Mouse (Mus musculus): ENCODE results near the gene Rasal2. TPM values are rescaled to one million over a fixed set of nuclear protein-coding genes. Genes with fewer than 3 reads are reported as not detected.
A peak's percentile ranks its signal among the peaks of the same experiment; 100 is the strongest.

The Rasal2 gene
- polyA plus RNA-seq, 1 experiment from 2014 or later = 6.9 TPM

GRCm38 (mm10) chr1:157443026-157443722 lies 30.8 kb upstream of the Rasal2 start:
- no peak for ATAC-seq (ENCODE audit: low FRiP score, low TSS enrichment)
- no peaks in the 10 kb centered on the region for H3K36me3 ChIP-seq (ENCODE audit: insufficient read depth, low read length)
- peak overlapping the region; percentile 27; the same call in 1 of the 2 replicates for H3K4me2 ChIP-seq (replicated peaks; ENCODE audit: low read depth, low read length)
- H3K27me3 ChIP-seq (ENCODE audit: insufficient read depth, low read length) = no peaks in the 10 kb centered on the region
- no peak overlapping the region for H3K4me3 ChIP-seq (ENCODE audit: low read length)
- WGBS = 28% methylated on average over 14 of the region's 14 CpGs
- H3K9ac ChIP-seq (replicated peaks; ENCODE audit: low read length) = peak overlapping the region; percentile 40; the same call in 1 of the 2 replicates
- peaks cover 3% of the 10 kb centered on the region; the same call in 1 of the 2 replicates for H3K4me1 ChIP-seq (ENCODE audit: insufficient read depth, low read length)
- H3K9me3 ChIP-seq (ENCODE audit: low read length) = no peaks in the 10 kb centered on the region
- H3K27ac ChIP-seq (ENCODE audit: low read length) = peak overlapping the region; percentile 72

- Histone ChIP-seq H3K36me3 (ENCODE audit: insufficient read depth, low read length) (no peaks in the 10 kb centered on the region), H3K4me2 (replicated peaks; ENCODE audit: low read depth, low read length) (peak overlapping the region; percentile 27), H3K9me3 (ENCODE audit: low read length) (no peaks in the 10 kb centered on the region), H3K4me3 (ENCODE audit: low read length) (no peak overlapping the region), H3K9ac (replicated peaks; ENCODE audit: low read length) (no peak overlapping the region), H3K27ac (ENCODE audit: low read length) (no peak overlapping the region), H3K4me1 (ENCODE audit: insufficient read depth, low read length) (peaks cover 3% of the 10 kb centered on the region; the same call in 1 of the 2 replicates), H3K27me3 (ENCODE audit: insufficient read depth, low read length) (no peaks in the 10 kb centered on the region)
- 12% methylated on average over 14 of the region's 14 CpGs for WGBS
- no peak for ATAC-seq (ENCODE audit: low FRiP score, low TSS enrichment)
Measured at GRCm38 (mm10) chr1:157439973-157440641, 27.7 kb upstream of the Rasal2 start.

DNA sequence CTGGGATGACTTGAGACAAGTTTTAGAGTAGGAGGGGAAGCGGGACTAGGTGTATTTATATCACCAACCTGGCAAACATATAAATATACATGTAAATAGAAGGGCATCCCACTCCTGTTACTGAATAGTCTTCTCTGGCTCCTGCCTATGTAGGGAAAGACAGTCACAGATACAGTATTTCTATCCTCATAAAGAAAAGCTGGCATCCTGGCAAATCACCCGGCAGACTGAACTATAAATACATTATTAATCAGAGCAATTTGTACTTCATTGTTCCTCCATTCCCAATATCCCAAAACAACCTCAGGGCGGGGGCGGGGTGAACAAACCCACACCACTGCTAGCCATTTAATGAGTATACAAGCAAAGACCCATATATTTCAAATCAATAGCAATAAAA lies 26.7 kb upstream of the Rasal2 start:
- Histone ChIP-seq H3K27ac (ENCODE audit: low read length) (no peak overlapping the region), H3K36me3 (ENCODE audit: insufficient read depth, low read length) (no peaks in the 10 kb centered on the region), H3K4me3 (ENCODE audit: low read length) (no peak overlapping the region), H3K27me3 (ENCODE audit: insufficient read depth, low read length) (no peaks in the 10 kb centered on the region), H3K9me3 (ENCODE audit: low read length) (no peaks in the 10 kb centered on the region), H3K9ac (replicated peaks; ENCODE audit: low read length) (no peak overlapping the region), H3K4me1 (ENCODE audit: insufficient read depth, low read length) (peaks cover 3% of the 10 kb centered on the region; the same call in 1 of the 2 replicates), H3K4me2 (replicated peaks; ENCODE audit: low read depth, low read length) (no peak overlapping the region)
- no peak for ATAC-seq (ENCODE audit: low FRiP score, low TSS enrichment)
- 85% methylated on average over 4 of the region's 4 CpGs for WGBS

DNA sequence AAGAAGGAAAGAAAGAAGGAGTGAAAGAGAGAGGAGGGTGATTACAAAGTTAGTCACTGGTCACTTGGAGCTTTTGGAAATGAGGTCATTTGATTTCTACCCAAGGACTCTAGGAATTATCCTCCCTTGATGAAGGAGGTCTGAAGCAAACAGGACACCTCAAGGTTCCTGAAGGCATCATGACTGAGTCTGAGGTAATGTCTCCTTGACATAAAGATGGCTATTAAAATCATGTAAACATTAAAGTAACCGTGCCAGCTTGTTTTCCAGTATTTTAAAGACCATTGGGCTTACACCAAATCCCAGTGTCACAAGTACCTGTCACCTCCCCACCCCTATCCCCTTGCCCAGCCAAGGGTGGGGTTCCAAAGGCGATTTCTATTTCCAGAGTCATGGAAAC lies 25.9 kb upstream of the Rasal2 start:
- no peaks in the 10 kb centered on the region for H3K9me3 ChIP-seq (ENCODE audit: low read length)
- WGBS = 89% methylated on average over 2 of the region's 2 CpGs
- no peaks in the 10 kb centered on the region for H3K27me3 ChIP-seq (ENCODE audit: insufficient read depth, low read length)
- H3K4me2 ChIP-seq (replicated peaks; ENCODE audit: low read depth, low read length) = no peak overlapping the region
- ATAC-seq (ENCODE audit: low FRiP score, low TSS enrichment) = no peak
- no peak overlapping the region for H3K27ac ChIP-seq (ENCODE audit: low read length)
- no peaks in the 10 kb centered on the region for H3K36me3 ChIP-seq (ENCODE audit: insufficient read depth, low read length)
- no peak overlapping the region for H3K9ac ChIP-seq (replicated peaks; ENCODE audit: low read length)
- H3K4me1 ChIP-seq (ENCODE audit: insufficient read depth, low read length) = peaks cover 3% of the 10 kb centered on the region; the same call in 1 of the 2 replicates
- H3K4me3 ChIP-seq (ENCODE audit: low read length) = no peak overlapping the region

- H3K9ac ChIP-seq (replicated peaks; ENCODE audit: low read length) = no peak overlapping the region
- no peaks in the 10 kb centered on the region for H3K9me3 ChIP-seq (ENCODE audit: low read length)
- no peaks in the 10 kb centered on the region for H3K36me3 ChIP-seq (ENCODE audit: insufficient read depth, low read length)
- H3K4me2 ChIP-seq (replicated peaks; ENCODE audit: low read depth, low read length) = no peak overlapping the region
- ATAC-seq (ENCODE audit: low FRiP score, low TSS enrichment) = no peak
- 76% methylated on average over 6 of the region's 6 CpGs for WGBS
- no peak overlapping the region for H3K27ac ChIP-seq (ENCODE audit: low read length)
- no peak overlapping the region for H3K4me3 ChIP-seq (ENCODE audit: low read length)
- no peaks in the 10 kb centered on the region for H3K27me3 ChIP-seq (ENCODE audit: insufficient read depth, low read length)
- no peaks in the 10 kb centered on the region for H3K4me1 ChIP-seq (ENCODE audit: insufficient read depth, low read length)
Measured at GRCm38 (mm10) chr1:157435926-157436325, 23.5 kb upstream of the Rasal2 start.

DNA sequence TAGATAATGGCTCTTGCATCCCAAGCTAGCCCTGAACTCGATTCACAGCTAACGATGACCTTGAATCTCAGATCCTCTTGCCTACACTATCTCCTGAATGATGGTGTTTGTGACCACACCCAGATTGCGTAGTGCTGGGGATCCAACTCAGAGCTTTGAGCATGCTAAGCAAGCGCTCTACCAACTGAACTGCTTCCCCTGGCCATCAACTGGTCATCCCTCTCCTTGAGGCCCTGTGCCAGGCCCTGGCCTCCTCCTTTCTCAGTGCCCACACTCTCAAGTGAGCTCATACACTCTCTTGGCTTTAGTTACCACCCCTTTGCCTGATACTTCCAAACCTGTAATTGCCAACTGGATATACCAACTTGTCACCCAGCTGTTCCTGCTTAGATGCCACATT lies 22.0 kb upstream of the Rasal2 start:
- Histone ChIP-seq H3K4me3 (ENCODE audit: low read length) (no peak overlapping the region), H3K27me3 (ENCODE audit: insufficient read depth, low read length) (no peaks in the 10 kb centered on the region), H3K9me3 (ENCODE audit: low read length) (no peaks in the 10 kb centered on the region), H3K9ac (replicated peaks; ENCODE audit: low read length) (no peak overlapping the region), H3K36me3 (ENCODE audit: insufficient read depth, low read length) (no peaks in the 10 kb centered on the region), H3K4me2 (replicated peaks; ENCODE audit: low read depth, low read length) (no peak overlapping the region), H3K27ac (ENCODE audit: low read length) (no peak overlapping the region), H3K4me1 (ENCODE audit: insufficient read depth, low read length) (no peaks in the 10 kb centered on the region)
- WGBS = 85% methylated on average over 4 of the region's 4 CpGs
- no peak for ATAC-seq (ENCODE audit: low FRiP score, low TSS enrichment)

DNA sequence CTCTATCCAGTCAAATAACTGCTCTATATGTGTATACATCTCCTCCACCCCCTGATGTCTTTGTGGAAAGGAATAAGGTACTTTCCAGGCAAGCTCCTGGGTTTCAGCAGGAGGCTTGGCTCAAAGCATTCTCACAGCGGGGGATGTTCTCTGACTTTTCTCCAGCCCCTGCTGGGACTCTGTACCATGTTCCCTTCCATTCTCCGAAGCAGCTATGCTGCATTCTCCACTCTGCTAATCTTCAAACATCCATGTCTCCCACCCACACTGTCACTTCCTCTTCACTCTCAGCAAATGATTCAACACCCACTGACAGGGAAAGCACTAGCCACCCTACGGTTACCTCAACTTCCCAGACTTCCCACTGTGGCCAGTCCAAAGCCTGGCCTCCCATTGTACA lies 20.9 kb upstream of the Rasal2 start:
- Histone ChIP-seq H3K27me3 (ENCODE audit: insufficient read depth, low read length) (no peaks in the 10 kb centered on the region), H3K9me3 (ENCODE audit: low read length) (no peaks in the 10 kb centered on the region), H3K36me3 (ENCODE audit: insufficient read depth, low read length) (no peaks in the 10 kb centered on the region), H3K27ac (ENCODE audit: low read length) (no peak overlapping the region), H3K4me1 (ENCODE audit: insufficient read depth, low read length) (no peaks in the 10 kb centered on the region), H3K4me2 (replicated peaks; ENCODE audit: low read depth, low read length) (no peak overlapping the region), H3K9ac (replicated peaks; ENCODE audit: low read length) (no peak overlapping the region), H3K4me3 (ENCODE audit: low read length) (no peak overlapping the region)
- no peak for ATAC-seq (ENCODE audit: low FRiP score, low TSS enrichment)
- WGBS = 57% methylated on average over 3 of the region's 3 CpGs

- no peak overlapping the region for H3K4me2 ChIP-seq (replicated peaks; ENCODE audit: low read depth, low read length)
- no peak overlapping the region for H3K4me3 ChIP-seq (ENCODE audit: low read length)
- no peaks in the 10 kb centered on the region for H3K27me3 ChIP-seq (ENCODE audit: insufficient read depth, low read length)
- H3K4me1 ChIP-seq (ENCODE audit: insufficient read depth, low read length) = no peaks in the 10 kb centered on the region
- H3K9me3 ChIP-seq (ENCODE audit: low read length) = no peaks in the 10 kb centered on the region
- WGBS = 89% methylated on average over 3 of the region's 3 CpGs
- H3K36me3 ChIP-seq (ENCODE audit: insufficient read depth, low read length) = no peaks in the 10 kb centered on the region
- H3K9ac ChIP-seq (replicated peaks; ENCODE audit: low read length) = no peak overlapping the region
- no peak overlapping the region for H3K27ac ChIP-seq (ENCODE audit: low read length)
- no peak for ATAC-seq (ENCODE audit: low FRiP score, low TSS enrichment)
Measured at GRCm38 (mm10) chr1:157428366-157428765, 16.0 kb upstream of the Rasal2 start.

DNA sequence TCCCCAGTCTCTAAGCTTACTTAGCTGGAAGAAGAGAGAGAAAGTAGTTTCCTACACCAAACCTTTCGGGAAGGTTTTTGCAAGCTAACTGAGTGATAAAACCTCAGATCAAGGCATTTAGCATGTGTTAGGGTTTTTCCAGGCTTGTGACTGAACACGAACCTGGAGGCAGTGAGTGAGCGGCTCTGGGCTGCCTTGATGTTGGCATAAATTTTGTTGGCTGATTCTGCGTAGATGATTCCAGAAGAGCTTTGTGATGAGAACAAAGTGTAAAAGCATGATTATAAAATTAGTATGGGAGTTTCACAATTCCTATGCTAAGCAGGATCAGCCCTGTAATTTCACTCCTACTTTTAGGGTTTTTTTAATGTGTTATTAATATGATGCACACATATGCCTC lies 15.2 kb upstream of the Rasal2 start:
- Histone ChIP-seq H3K4me3 (ENCODE audit: low read length) (no peak overlapping the region), H3K4me1 (ENCODE audit: insufficient read depth, low read length) (no peaks in the 10 kb centered on the region), H3K9me3 (ENCODE audit: low read length) (no peaks in the 10 kb centered on the region), H3K36me3 (ENCODE audit: insufficient read depth, low read length) (no peaks in the 10 kb centered on the region), H3K9ac (replicated peaks; ENCODE audit: low read length) (no peak overlapping the region), H3K27me3 (ENCODE audit: insufficient read depth, low read length) (no peaks in the 10 kb centered on the region), H3K27ac (ENCODE audit: low read length) (no peak overlapping the region), H3K4me2 (replicated peaks; ENCODE audit: low read depth, low read length) (no peak overlapping the region)
- WGBS = 92% methylated on average over 4 of the region's 4 CpGs
- no peak for ATAC-seq (ENCODE audit: low FRiP score, low TSS enrichment)

DNA sequence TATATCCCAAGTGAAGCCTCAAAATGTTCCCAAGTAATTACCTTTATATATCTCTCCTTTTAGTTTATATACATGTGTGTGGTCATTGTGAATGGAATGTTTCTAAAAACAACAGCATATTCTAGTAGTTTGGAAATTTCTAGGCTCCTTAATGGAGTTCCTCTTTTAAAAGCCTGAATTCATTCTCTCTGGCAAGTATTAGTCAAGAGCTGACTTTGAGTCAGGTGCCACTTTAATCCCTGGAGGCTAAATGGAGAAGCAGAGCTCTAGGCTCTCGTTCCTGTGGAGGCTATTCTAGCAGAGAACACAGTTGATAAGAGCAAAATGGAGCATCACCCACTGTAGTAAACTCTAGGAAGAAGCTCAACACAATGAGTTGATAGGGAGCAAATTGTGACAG lies 14.5 kb upstream of the Rasal2 start:
- H3K9me3 ChIP-seq (ENCODE audit: low read length) = no peaks in the 10 kb centered on the region
- H3K4me1 ChIP-seq (ENCODE audit: insufficient read depth, low read length) = no peaks in the 10 kb centered on the region
- 67% methylated on average over 1 of the region's 1 CpGs for WGBS
- H3K27ac ChIP-seq (ENCODE audit: low read length) = no peak overlapping the region
- no peak for ATAC-seq (ENCODE audit: low FRiP score, low TSS enrichment)
- no peaks in the 10 kb centered on the region for H3K36me3 ChIP-seq (ENCODE audit: insufficient read depth, low read length)
- H3K27me3 ChIP-seq (ENCODE audit: insufficient read depth, low read length) = no peaks in the 10 kb centered on the region
- H3K4me3 ChIP-seq (ENCODE audit: low read length) = no peak overlapping the region
- H3K9ac ChIP-seq (replicated peaks; ENCODE audit: low read length) = no peak overlapping the region
- no peak overlapping the region for H3K4me2 ChIP-seq (replicated peaks; ENCODE audit: low read depth, low read length)

Measured in kidney, embryonic 16.5 days (tissue).